ENCODE assay signal across 11 mouse cellular contexts in genomic region chr11:77960199-77960598, GRCm38 (mm10). TPM values are rescaled to one million over a fixed set of nuclear protein-coding genes. Genes with fewer than 3 reads are reported as not detected.
DNase-seq lines count a peak whose midpoint lies in the region; ATAC-seq and TF ChIP-seq lines count a peak whose summit lies in the region.
"Had no signal": no experiment of that assay in that cellular context is flagged by ENCODE, and none has a peak within 500 bp of the region (broad histone marks: within the 10 kb centered on the region; RNA-seq: fewer than 3 reads in every experiment).

No protein-coding gene starts in this region.

- H3K4me3 ChIP-seq in forebrain, postnatal 0 days (ENCODE audit: low read depth, low read length), result no peak overlapping the region

- no peaks in the 10 kb centered on the region for H3K27me3 ChIP-seq in forebrain, postnatal 0 days (ENCODE audit: insufficient read depth, low read length)

- H3K4me2 ChIP-seq in forebrain, postnatal 0 days (ENCODE audit: low read depth), result no peak overlapping the region

- H3K9ac ChIP-seq in forebrain, postnatal 0 days, result no peak overlapping the region

- ATAC-seq in forebrain, postnatal 0 days, result peak; percentile 58

- peak; percentile 69 to 80 for DNase-seq in left cerebral cortex, adult 18-20 months (ENCODE audit: low spot score in 2 of 2)
- no peak for DNase-seq in left cerebral cortex, adult 11 months (ENCODE audit: low spot score)
- DNase-seq in forebrain, postnatal 0 days, result peak; percentile 83
- peak; percentile 75 to 82 for DNase-seq in layer of hippocampus, postnatal 36 days
- peak; percentile 72 for DNase-seq in right cerebral cortex, postnatal 14 days
- no peak for DNase-seq in spleen, postnatal 36 days (ENCODE audit: low spot score in 2 of 2)
- no peak for DNase-seq in thymus, adult 18-20 months
- DNase-seq in adrenal gland, adult (ENCODE audit: inconsistent age in 2 of 2, low spot score in 1 of 2), result no peak
- DNase-seq: kidney, adult 9 months had no signal

- peaks cover 13% of the 10 kb centered on the region for H3K36me3 ChIP-seq in forebrain, postnatal 0 days (ENCODE audit: insufficient read depth)

- TF ChIP-seq CTCF in forebrain, postnatal 0 days (IDR thresholded peaks at IDR 0.05; ENCODE audit: low read depth), result no peak

- peaks cover 31% of the 10 kb centered on the region for H3K4me1 ChIP-seq in forebrain, postnatal 0 days (ENCODE audit: insufficient read depth)

- H3K27ac ChIP-seq in forebrain, postnatal 0 days (ENCODE audit: low read depth, low read length), result 0 out of 2 replicates have a peak overlapping the region, but pooled peaks have one; percentile 45

- H3K9me3 ChIP-seq in forebrain, postnatal 0 days (ENCODE audit: low read length), result no peaks in the 10 kb centered on the region

- 22% methylated on average over 9 of the region's 9 CpGs for WGBS in forebrain, postnatal 0 days

RNA-seq across cellular contexts. Expression of gene Phf12, which starts 22.4 kb away (rescaled TPM):
- total RNA-seq in left cerebral cortex, adult 18-20 months (2021), result 10 to 100 TPM; 51.6 to 54.0 TPM
- 35.9 and 49.3 TPM in 2 replicates for total RNA-seq in forebrain, postnatal 0 days (2014; rRNA removed)
- 6.2 and 9.1 TPM in 2 replicates for polyA plus RNA-seq in forebrain, postnatal 0 days (2015; fragmentation: Nextera tagmentation; extraction: Ambion mirVana)
- 10 to 100 TPM; 48.3 to 51.2 TPM for total RNA-seq in layer of hippocampus, postnatal 36 days (2021)

RNA-seq across cellular contexts. Expression of gene Sez6, which starts 29.6 kb away (rescaled TPM):
- total RNA-seq in left cerebral cortex, adult 18-20 months (2021), result 100 to 1,000 TPM; 145 to 154 TPM
- 150 and 194 TPM in 2 replicates for total RNA-seq in forebrain, postnatal 0 days (2014; rRNA removed)
- polyA plus RNA-seq in forebrain, postnatal 0 days (2015; fragmentation: Nextera tagmentation; extraction: Ambion mirVana), result 183 and 214 TPM in 2 replicates
- total RNA-seq in layer of hippocampus, postnatal 36 days (2021), result 100 to 1,000 TPM; 148 to 153 TPM
- total RNA-seq: liver, adult 2 months had no signal
- polyA plus RNA-seq: heart, postnatal 0 days; liver, adult 2 months had no signal

Comparison
In these comparisons a context has a peak if more than half of its experiments do, and no peak if none do; other contexts are left out.
1. DNase-seq: peak in left cerebral cortex, adult 18-20 months (2 of 2), forebrain, postnatal 0 days (single experiment), layer of hippocampus, postnatal 36 days (2 of 2) and right cerebral cortex, postnatal 14 days (single experiment); none in left cerebral cortex, adult 11 months (single experiment), spleen, postnatal 36 days (0 of 2), thymus, adult 18-20 months (0 of 2) and adrenal gland, adult (0 of 2).